Mouse (Mus musculus): Measurements from ENCODE around the gene Crygf.
"Not testable (repeated sequence)": the region's sequence is repeated elsewhere in the genome, so short reads cannot be mapped to it uniquely, and the experiment has no call there.

The Crygf gene

GRCm38 (mm10) chr1:65926294-65926693 is at the start of gene Crygf:
Gene Crygf, plus strand, starts transcription at chr1:65926520.
- no peak for DNase-seq

GRCm38 (mm10) chr1:65925361-65926210 is 734 bp upstream of the Crygf start:
- no peak for DNase-seq

GRCm38 (mm10) chr1:65926696-65927095 is 376 bp downstream of the Crygf start:
- not testable (repeated sequence) for DNase-seq

GRCm38 (mm10) chr1:65930055-65930454 is 3.7 kb downstream of the Crygf start:
- no peak for DNase-seq

GRCm38 (mm10) chr1:65932091-65932812 is 5.9 kb downstream of the Crygf start:
- DNase-seq: no peak
